Mouse (Mus musculus) C2C12 (cell line): Measurements from ENCODE around the gene Npat.

Experiments
- CTCF ChIP-seq: IDR thresholded peaks from one replicate; pipeline ENCODE4 v1.5.1; 2011; ENCODE audit not compliant: control insufficient read depth, insufficient read depth, insufficient read length
- MAX ChIP-seq: IDR thresholded peaks from one replicate; pipeline ENCODE4 v1.6.1; 2011; ENCODE audit warnings: mild to moderate bottlenecking, control low read depth
- USF1 ChIP-seq: IDR thresholded peaks from one replicate; pipeline ENCODE4 v1.6.1; 2011; ENCODE audit warnings: low read depth, mild to moderate bottlenecking, control low read depth, moderate library complexity

DNA sequence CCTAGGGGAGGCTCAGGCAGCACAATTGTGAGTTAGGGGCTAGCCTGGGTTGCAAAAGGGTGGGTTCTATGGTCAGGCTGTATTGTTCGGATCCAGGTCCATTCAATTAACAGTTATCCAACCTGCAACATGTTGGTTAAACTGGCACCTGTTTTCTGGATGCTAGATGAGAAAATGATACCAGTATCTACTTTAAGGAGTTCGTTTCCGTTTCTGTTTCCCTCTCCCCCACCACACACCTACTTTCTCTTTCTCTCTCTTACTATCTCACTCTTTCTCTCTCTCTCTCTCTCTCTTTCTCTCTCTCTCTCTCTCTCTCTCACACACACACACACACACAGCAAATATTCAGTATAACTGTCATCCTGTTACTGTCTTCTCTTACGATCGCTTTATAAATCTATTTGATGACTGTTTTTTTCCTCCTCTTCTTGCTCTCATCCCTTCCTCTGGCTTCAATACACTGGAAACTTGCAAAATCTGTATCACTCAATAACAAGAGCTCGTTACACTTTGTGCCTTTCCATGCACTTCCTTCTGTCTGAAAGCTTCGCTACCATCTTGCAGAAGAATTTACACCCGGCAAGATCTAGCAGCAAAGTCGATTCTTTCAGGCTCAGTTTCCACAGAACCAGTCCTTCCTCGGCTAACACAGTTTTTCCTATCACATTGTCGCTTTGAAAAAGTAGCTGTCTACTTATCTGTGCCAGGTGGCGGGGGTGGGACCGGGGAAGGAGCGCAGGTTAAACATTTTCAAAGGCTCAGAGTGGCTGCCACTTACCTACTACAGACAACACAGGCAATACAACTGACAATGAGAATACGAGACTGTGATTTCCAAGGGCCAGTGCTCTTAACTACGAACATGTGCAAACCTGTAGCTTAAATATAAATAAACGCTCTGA is 1.2 kb upstream of the Npat start:
- no peak for TF ChIP-seq CTCF
- TF ChIP-seq USF1: no peak
- TF ChIP-seq MAX: no peak
